Comparison of ENCODE assay signal across 21 mouse cellular contexts in genomic region chr10:105430885-105431284, GRCm38 (mm10).
DNase-seq lines count a peak whose midpoint lies in the region; ATAC-seq and TF ChIP-seq lines count a peak whose summit lies in the region.
"Had no signal": no experiment of that assay in that cellular context is flagged by ENCODE, and none has a peak within 500 bp of the region (broad histone marks: within the 10 kb centered on the region; RNA-seq: fewer than 3 reads in every experiment).

No protein-coding gene starts in this region.

- TF ChIP-seq CTCF in intestine, postnatal 0 days (IDR thresholded peaks at IDR 0.05; ENCODE audit: low read depth): no peak

- ATAC-seq in limb, embryonic 12.5 days (ENCODE audit: insufficient number of reproducible peaks, insufficient read depth, low FRiP score, low TSS enrichment, low read depth): peak; percentile 33; the same call in 1 of the 2 replicates
- ATAC-seq in intestine, postnatal 0 days: no peak
- no peak for ATAC-seq in heart, embryonic 11.5 days (replicated peaks; ENCODE audit: insufficient number of reproducible peaks, low FRiP score, low TSS enrichment)
- ATAC-seq: CD4-positive, CD25-positive, alpha-beta regulatory T cell, adult 4 months; liver, embryonic 12.5 days had no signal

- H3K9ac ChIP-seq in limb, embryonic 12.5 days (replicated peaks): no peak overlapping the region
- no peak overlapping the region for H3K9ac ChIP-seq in intestine, postnatal 0 days (ENCODE audit: low read depth, low read length)
- no peak overlapping the region for H3K9ac ChIP-seq in heart, embryonic 11.5 days (ENCODE audit: low read depth, low read length)
- H3K9ac ChIP-seq: heart, embryonic 13.5 days; hindbrain, embryonic 12.5 days; liver, embryonic 12.5 days; lung, embryonic 15.5 days; neural tube, embryonic 13.5 days; stomach, embryonic 15.5 days had no signal

- H3K27ac ChIP-seq in embryonic facial prominence, embryonic 10.5 days (replicated peaks): 0 out of 2 replicates have a peak overlapping the region, but pooled peaks have one; percentile 49
- no peak overlapping the region for H3K27ac ChIP-seq in limb, embryonic 12.5 days
- no peak overlapping the region for H3K27ac ChIP-seq in intestine, postnatal 0 days (ENCODE audit: low read depth, low read length)
- no peak overlapping the region for H3K27ac ChIP-seq in heart, embryonic 11.5 days (ENCODE audit: low read depth, low read length)
- H3K27ac ChIP-seq: heart, embryonic 13.5 days; hindbrain, embryonic 12.5 days; liver, embryonic 12.5 days; lung, embryonic 15.5 days; neural tube, embryonic 13.5 days; stomach, embryonic 15.5 days had no signal

- H3K9me3 ChIP-seq in embryonic facial prominence, embryonic 10.5 days: no peaks in the 10 kb centered on the region
- no peaks in the 10 kb centered on the region for H3K9me3 ChIP-seq in limb, embryonic 12.5 days
- H3K9me3 ChIP-seq in intestine, postnatal 0 days (ENCODE audit: control insufficient read depth): no peaks in the 10 kb centered on the region
- H3K9me3 ChIP-seq in heart, embryonic 11.5 days (replicated peaks; ENCODE audit: control insufficient read depth, low read length): no peaks in the 10 kb centered on the region
- H3K9me3 ChIP-seq: heart, embryonic 13.5 days; hindbrain, embryonic 12.5 days; liver, embryonic 12.5 days; lung, embryonic 15.5 days; neural tube, embryonic 13.5 days; stomach, embryonic 15.5 days had no signal

- no peaks in the 10 kb centered on the region for H3K36me3 ChIP-seq in embryonic facial prominence, embryonic 10.5 days (replicated peaks)
- no peaks in the 10 kb centered on the region for H3K36me3 ChIP-seq in limb, embryonic 12.5 days
- no peaks in the 10 kb centered on the region for H3K36me3 ChIP-seq in intestine, postnatal 0 days (ENCODE audit: control insufficient read depth, insufficient read depth)
- H3K36me3 ChIP-seq in heart, embryonic 11.5 days (ENCODE audit: control insufficient read depth, insufficient read depth, low read length): no peaks in the 10 kb centered on the region
- H3K36me3 ChIP-seq: heart, embryonic 13.5 days; hindbrain, embryonic 12.5 days; liver, embryonic 12.5 days; lung, embryonic 15.5 days; neural tube, embryonic 13.5 days; stomach, embryonic 15.5 days had no signal

- H3K4me3 ChIP-seq in embryonic facial prominence, embryonic 10.5 days: no peak overlapping the region
- no peak overlapping the region for H3K4me3 ChIP-seq in limb, embryonic 12.5 days (replicated peaks)
- H3K4me3 ChIP-seq in intestine, postnatal 0 days (ENCODE audit: low read depth, low read length): no peak overlapping the region
- H3K4me3 ChIP-seq in heart, embryonic 11.5 days (ENCODE audit: low read depth, low read length): no peak overlapping the region
- H3K4me3 ChIP-seq: heart, embryonic 13.5 days; hindbrain, embryonic 12.5 days; liver, embryonic 12.5 days; lung, embryonic 15.5 days; neural tube, embryonic 13.5 days; stomach, embryonic 15.5 days had no signal

- DNase-seq in layer of hippocampus, adult 9-11 months: peak; percentile 62
- DNase-seq in layer of hippocampus, postnatal 25 days (ENCODE audit: extremely low spot score in 1 of 2, low spot score in 1 of 2): no peak
- DNase-seq in embryo, embryonic 10 days (ENCODE audit: low spot score): peak; percentile 61
- peak; percentile 56 for DNase-seq in embryonic facial prominence, embryonic 10.5 days (ENCODE audit: low spot score)
- no peak for DNase-seq in gastrocnemius, postnatal 25 days
- DNase-seq: adrenal gland, postnatal 36 days; cerebellum, postnatal 36 days; gastrocnemius, postnatal 36 days; kidney, adult 18-20 months; kidney, postnatal 14 days; thymus, postnatal 4 days had no signal

- H3K27me3 ChIP-seq in embryonic facial prominence, embryonic 10.5 days (replicated peaks; ENCODE audit: low read depth, poor library complexity, severe bottlenecking): no peaks in the 10 kb centered on the region
- H3K27me3 ChIP-seq in limb, embryonic 12.5 days: no peaks in the 10 kb centered on the region
- H3K27me3 ChIP-seq in intestine, postnatal 0 days (replicated peaks; ENCODE audit: control insufficient read depth, insufficient read depth, low read length): no peaks in the 10 kb centered on the region
- no peaks in the 10 kb centered on the region for H3K27me3 ChIP-seq in heart, embryonic 11.5 days (ENCODE audit: control insufficient read depth, insufficient read depth, low read length)
- H3K27me3 ChIP-seq: heart, embryonic 13.5 days; hindbrain, embryonic 12.5 days; liver, embryonic 12.5 days; lung, embryonic 15.5 days; neural tube, embryonic 13.5 days; stomach, embryonic 15.5 days had no signal

- peaks cover 34% of the 10 kb centered on the region for H3K4me1 ChIP-seq in embryonic facial prominence, embryonic 10.5 days
- peaks cover 59% of the 10 kb centered on the region for H3K4me1 ChIP-seq in limb, embryonic 12.5 days (replicated peaks)
- no peaks in the 10 kb centered on the region for H3K4me1 ChIP-seq in intestine, postnatal 0 days (replicated peaks; ENCODE audit: control insufficient read depth, insufficient read depth, low read length)
- peaks cover 8% of the 10 kb centered on the region; the same call in 1 of the 2 replicates for H3K4me1 ChIP-seq in heart, embryonic 11.5 days (ENCODE audit: control insufficient read depth, insufficient read depth, low read length)
- H3K4me1 ChIP-seq: stomach, embryonic 15.5 days had no signal

- 29% methylated on average over 3 of the region's 3 CpGs for WGBS in embryonic facial prominence, embryonic 10.5 days
- WGBS in limb, embryonic 12.5 days: 14% methylated on average over 3 of the region's 3 CpGs
- WGBS in intestine, postnatal 0 days: 85% methylated on average over 3 of the region's 3 CpGs
- WGBS in heart, embryonic 11.5 days (ENCODE audit: insufficient replicate concordance): 52% methylated on average over 3 of the region's 3 CpGs

- peak overlapping the region; percentile 27; the same call in 1 of the 2 replicates for H3K4me2 ChIP-seq in limb, embryonic 12.5 days
- no peak overlapping the region for H3K4me2 ChIP-seq in intestine, postnatal 0 days (replicated peaks; ENCODE audit: low read depth)
- H3K4me2 ChIP-seq in heart, embryonic 11.5 days: no peak overlapping the region
- H3K4me2 ChIP-seq: heart, embryonic 13.5 days; hindbrain, embryonic 12.5 days; liver, embryonic 12.5 days; lung, embryonic 15.5 days; neural tube, embryonic 13.5 days; stomach, embryonic 15.5 days had no signal

Comparison
In these comparisons a context has a peak if more than half of its experiments do, and no peak if none do; other contexts are left out.
1. DNase-seq: peak in layer of hippocampus, adult 9-11 months (single experiment), embryo, embryonic 10 days (single experiment) and embryonic facial prominence, embryonic 10.5 days (single experiment); none in layer of hippocampus, postnatal 25 days (0 of 2) and gastrocnemius, postnatal 25 days (single experiment).